Mouse (Mus musculus) forebrain, embryonic 11.5 days (tissue): ENCODE measurements around the gene Casp2. TPM values are rescaled to one million over a fixed set of nuclear protein-coding genes. Genes with fewer than 3 reads are reported as not detected.

Experiments
- ATAC-seq: fragments of 200-750 bp; cut with Nextera tagmentation; replicated peaks from 2 replicates; pipeline ENCODE4 v1.8.0; 2017; ENCODE audit warnings: moderate TSS enrichment; ENCODE audit not compliant: low FRiP score
- DNase-seq: peaks from one replicate; pipeline ENCODE4 v3.0.0-alpha.2; 2017; ENCODE audit warnings: low spot score
- H3K27ac ChIP-seq: fragments of 300-500 bp; sonication (generic); 2 replicates; pipeline ENCODE4 v1.5.1; 2014; ENCODE audit warnings: low read depth, low read length
- H3K27me3 ChIP-seq: fragments of 300-500 bp; sonication (generic); 2 replicates; pipeline ENCODE4 v1.6.1; 2014; ENCODE audit warnings: mild to moderate bottlenecking, low read length, mixed read lengths; ENCODE audit not compliant: control insufficient read depth, insufficient read depth
- H3K36me3 ChIP-seq: fragments of 300-500 bp; sonication (generic); 2 replicates; pipeline ENCODE4 v1.6.1; 2014; ENCODE audit warnings: mild to moderate bottlenecking, low read length, moderate library complexity, mixed read lengths; ENCODE audit not compliant: control insufficient read depth, insufficient read depth
- H3K4me1 ChIP-seq: fragments of 300-500 bp; sonication (generic); replicated peaks from 2 replicates; pipeline ENCODE4 v1.6.1; 2014; ENCODE audit warnings: low read length, mixed read lengths; ENCODE audit not compliant: control insufficient read depth, insufficient read depth
- H3K4me2 ChIP-seq: fragments of 300-500 bp; sonication (generic); 2 replicates; pipeline ENCODE4 v1.6.1; 2014; ENCODE audit warnings: low read depth, mild to moderate bottlenecking, low read length, moderate library complexity, mixed read lengths; ENCODE audit not compliant: severe bottlenecking
- H3K4me3 ChIP-seq: fragments of 300-500 bp; sonication (generic); 2 replicates; pipeline ENCODE4 v1.5.1; 2014; ENCODE audit warnings: low read depth, low read length
- H3K9ac ChIP-seq: fragments of 300-500 bp; sonication (generic); 2 replicates; pipeline ENCODE4 v1.6.1; 2014; ENCODE audit warnings: low read length
- H3K9me3 ChIP-seq: fragments of 300-500 bp; sonication (generic); 2 replicates; pipeline ENCODE4 v1.6.1; 2016; ENCODE audit warnings: low read length, mixed read lengths; ENCODE audit not compliant: control insufficient read depth
- WGBS: fragments of 180-500 bp; shearing (Covaris S2); extraction: QIAGEN DNeasy Blood & Tissue Kit; methylation state at CpG from one replicate; pipeline ENCODE4 v1.1.7; 2014; 5-methylcytosine and 5-hydroxymethylcytosine counted together
- polyA plus RNA-seq: library from polyadenylated mRNA; unstranded; fragments of >200 nt; fragmentation: Nextera tagmentation; extraction: Ambion mirVana; gene quantifications from 2 replicates; pipeline ENCODE4 v1.2.1, GENCODE M21; 2014

The Casp2 gene
- polyA plus RNA-seq, 1 experiment from 2014 or later: 77.5 TPM

- peak overlapping the region; percentile 77 for H3K9ac ChIP-seq
- H3K27me3 ChIP-seq: no peaks in the 10 kb centered on the region; the same call in 1 of the 2 replicates
- peaks cover 2% of the 10 kb centered on the region; the same call in 1 of the 2 replicates for H3K4me1 ChIP-seq
- ATAC-seq (peak; percentile 16; the same call in 1 of the 2 replicates), DNase-seq (peak; percentile 92)
- no peak overlapping the region for H3K27ac ChIP-seq
- 5% methylated on average over 7 of the region's 7 CpGs for WGBS
- H3K36me3 ChIP-seq: no peaks in the 10 kb centered on the region
- peak overlapping the region; percentile 94 for H3K4me2 ChIP-seq
- H3K4me3 ChIP-seq: peak overlapping the region; percentile 56
- H3K9me3 ChIP-seq: no peaks in the 10 kb centered on the region
Observed at GRCm38 (mm10) chr6:42325268-42325609, 60.5 kb downstream of the Casp2 start.

- Histone ChIP-seq H3K9me3 (no peaks in the 10 kb centered on the region), H3K4me2 (no peak overlapping the region), H3K36me3 (no peaks in the 10 kb centered on the region), H3K9ac (no peak overlapping the region), H3K27me3 (no peaks in the 10 kb centered on the region; the same call in 1 of the 2 replicates), H3K4me3 (no peak overlapping the region), H3K27ac (no peak overlapping the region), H3K4me1 (peaks cover 2% of the 10 kb centered on the region; the same call in 1 of the 2 replicates)
- WGBS: 93% methylated on average over 3 of the region's 3 CpGs
- DNase-seq: no peak
- no peak for ATAC-seq
Observed at GRCm38 (mm10) chr6:42326509-42326908, 61.7 kb downstream of the Casp2 start.

GRCm38 (mm10) chr6:42328757-42329156 is 64.0 kb downstream of the Casp2 start:
- Histone ChIP-seq H3K27ac (no peak overlapping the region), H3K9me3 (no peaks in the 10 kb centered on the region), H3K36me3 (no peaks in the 10 kb centered on the region), H3K9ac (no peak overlapping the region), H3K27me3 (no peaks in the 10 kb centered on the region; the same call in 1 of the 2 replicates), H3K4me3 (no peak overlapping the region), H3K4me1 (no peaks in the 10 kb centered on the region; the same call in 1 of the 2 replicates), H3K4me2 (no peak overlapping the region)
- ATAC-seq (no peak), DNase-seq (no peak)
- WGBS: 83% methylated on average over 3 of the region's 3 CpGs

- Histone ChIP-seq H3K4me3 (no peak overlapping the region), H3K27me3 (no peaks in the 10 kb centered on the region), H3K9ac (no peak overlapping the region), H3K27ac (no peak overlapping the region), H3K9me3 (no peaks in the 10 kb centered on the region), H3K4me2 (no peak overlapping the region), H3K36me3 (no peaks in the 10 kb centered on the region), H3K4me1 (no peaks in the 10 kb centered on the region)
- ATAC-seq (no peak), DNase-seq (no peak)
- 78% methylated on average over 3 of the region's 3 CpGs for WGBS
Observed at GRCm38 (mm10) chr6:42330216-42330615, 65.4 kb downstream of the Casp2 start.

GRCm38 (mm10) chr6:42330946-42331345 is 66.2 kb downstream of the Casp2 start:
- DNase-seq (no peak), ATAC-seq (no peak)
- Histone ChIP-seq H3K4me2 (no peak overlapping the region), H3K27me3 (no peaks in the 10 kb centered on the region), H3K4me3 (no peak overlapping the region), H3K4me1 (no peaks in the 10 kb centered on the region), H3K27ac (no peak overlapping the region), H3K9ac (no peak overlapping the region), H3K9me3 (no peaks in the 10 kb centered on the region), H3K36me3 (no peaks in the 10 kb centered on the region)
- whole genome bisulfite sequencing: 86% methylated on average over 3 of the region's 3 CpGs

Other genes with a start within 250 kb of the Casp2 start
- not detected in 2 replicates for gene Sva, start 226.6 kb upstream of the Casp2 start, polyA plus RNA-seq
- gene Tas2r139, start 124.0 kb upstream of the Casp2 start, polyA plus RNA-seq: not detected in 2 replicates
- gene Tas2r144, start 49.7 kb upstream of the Casp2 start, polyA plus RNA-seq: not detected in 2 replicates
- gene Gstk1, start 19.1 kb upstream of the Casp2 start, polyA plus RNA-seq: 15.2 and 18.4 TPM in 2 replicates
- 0.55 TPM in 1 of 2 replicates, not detected in the other for gene Tmem139, start 3.0 kb upstream of the Casp2 start, polyA plus RNA-seq
- 1.4 and 2.0 TPM in 2 replicates for gene Clcn1, start 21.7 kb downstream of the Casp2 start, polyA plus RNA-seq
- gene Fam131b, start 59.7 kb downstream of the Casp2 start, polyA plus RNA-seq: 2.8 and 3.0 TPM in 2 replicates
- gene Zyx, start 84.6 kb downstream of the Casp2 start, polyA plus RNA-seq: 86.1 and 90.0 TPM in 2 replicates
- 0.24 and 0.27 TPM in 2 replicates for gene Epha1, start 108.3 kb downstream of the Casp2 start, polyA plus RNA-seq
- not detected in 2 replicates for gene Tas2r143, start 135.3 kb downstream of the Casp2 start, polyA plus RNA-seq
- not detected in 2 replicates for gene Tas2r135, start 140.4 kb downstream of the Casp2 start, polyA plus RNA-seq
- not detected in 2 replicates for gene Tas2r126, start 169.6 kb downstream of the Casp2 start, polyA plus RNA-seq
- gene Olfr458, start 200.2 kb downstream of the Casp2 start, polyA plus RNA-seq: not detected in 2 replicates
- not detected in 2 replicates for gene Olfr457, start 211.3 kb downstream of the Casp2 start, polyA plus RNA-seq
- not detected in 2 replicates for gene Olfr456, start 222.2 kb downstream of the Casp2 start, polyA plus RNA-seq